Mouse (Mus musculus): ENCODE data around the gene Mettl24. TPM values are rescaled to one million over a fixed set of nuclear protein-coding genes. Genes with fewer than 3 reads are reported as not detected.

Gene Mettl24
- polyA plus RNA-seq, 1 experiment: 0.34 TPM

DNA sequence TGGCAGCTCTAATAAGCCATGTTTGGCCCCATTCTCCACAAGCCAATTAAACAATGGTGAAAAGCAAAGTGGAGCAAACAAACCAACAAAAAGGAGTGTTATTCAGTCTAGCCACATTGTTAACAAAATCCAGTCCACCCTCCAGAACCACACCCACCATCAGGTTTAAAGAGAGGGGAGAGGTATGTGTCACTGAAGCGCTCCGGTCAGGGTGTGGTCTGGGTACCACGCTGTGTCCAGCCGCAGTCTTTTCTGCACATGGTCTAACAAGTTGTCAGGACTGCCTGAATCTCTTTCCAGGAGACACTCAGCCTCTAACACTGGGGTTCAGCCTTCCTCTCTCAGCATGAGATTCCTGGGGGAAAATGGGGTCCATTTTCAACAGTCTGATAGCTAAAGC is 42.7 kb upstream of the Mettl24 start:
- TF ChIP-seq TCF3 (IDR thresholded peaks at IDR 0.05; ENCODE audit: insufficient read length, low read depth): no peak
- TF ChIP-seq POLR2AphosphoS2 (IDR thresholded peaks at IDR 0.05; ENCODE audit: insufficient read length, low read depth): no peak
- TF ChIP-seq TCF12 (IDR thresholded peaks at IDR 0.05; ENCODE audit: insufficient read depth, poor library complexity, severe bottlenecking): no peak
- no peak for TF ChIP-seq USF1 (IDR thresholded peaks at IDR 0.05; ENCODE audit: low read depth)
- no peak for TF ChIP-seq POLR2A (IDR thresholded peaks at IDR 0.05; ENCODE audit: insufficient read length, low read depth)
- no peak for TF ChIP-seq MAX (IDR thresholded peaks at IDR 0.05; ENCODE audit: low read depth)
- no peak for TF ChIP-seq E2F4 (IDR thresholded peaks at IDR 0.05; ENCODE audit: insufficient read depth)
- no peak for TF ChIP-seq MYOD1 (IDR thresholded peaks at IDR 0.05; ENCODE audit: control insufficient read depth in 1 of 3, insufficient read length in 2 of 3, low read depth in 2 of 3)
- TF ChIP-seq REST (IDR thresholded peaks at IDR 0.05; ENCODE audit: insufficient read depth, insufficient read length): no peak
- no peak for TF ChIP-seq CEBPB (IDR thresholded peaks at IDR 0.05; ENCODE audit: insufficient read depth, poor library complexity, severe bottlenecking)
- no peak for TF ChIP-seq SRF (IDR thresholded peaks at IDR 0.05; ENCODE audit: control insufficient read depth, insufficient read length, low read depth)
- no peak for TF ChIP-seq MYOG (IDR thresholded peaks at IDR 0.05; ENCODE audit: control insufficient read depth in 1 of 3, insufficient read depth in 1 of 3, insufficient read length in 2 of 3, low read depth in 2 of 3)
- Histone ChIP-seq H3K27me3 (ENCODE audit: control insufficient read depth, insufficient read depth, insufficient read length) (no peaks in the 10 kb centered on the region), H3K4me3 (no peak overlapping the region), H3K4me2 (ENCODE audit: low read depth) (no peak overlapping the region), H3ac (ENCODE audit: control insufficient read depth, insufficient read length) (no peak overlapping the region), H3K36me3 (ENCODE audit: control insufficient read depth, insufficient read depth) (no peaks in the 10 kb centered on the region), H3K79me2 (ENCODE audit: control insufficient read depth, insufficient read depth) (no peaks in the 10 kb centered on the region)

DNA sequence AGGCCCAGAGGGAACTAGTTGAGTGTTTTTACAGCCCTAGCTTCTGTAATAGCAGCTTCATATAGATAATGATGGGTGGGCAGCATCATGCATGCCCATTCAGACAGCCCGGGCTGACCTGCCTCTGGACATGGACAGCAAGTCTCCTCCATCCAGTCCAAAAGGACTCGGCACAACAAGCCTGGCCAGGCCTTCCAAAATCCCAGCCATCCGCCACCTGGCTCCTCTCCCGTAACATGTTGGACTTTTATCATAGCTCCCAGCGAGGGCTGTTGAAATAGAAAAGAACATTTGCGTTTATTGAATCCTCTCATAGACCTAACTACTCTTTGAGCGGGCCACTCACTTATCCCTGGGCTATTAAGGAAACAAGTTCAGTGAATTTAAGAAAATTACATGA is 41.2 kb upstream of the Mettl24 start:
- no peaks in the 10 kb centered on the region for H3K27me3 ChIP-seq (ENCODE audit: control insufficient read depth, insufficient read depth, insufficient read length)
- no peak for TF ChIP-seq TCF3 (IDR thresholded peaks at IDR 0.05; ENCODE audit: insufficient read length, low read depth)
- no peak for TF ChIP-seq TCF12 (IDR thresholded peaks at IDR 0.05; ENCODE audit: insufficient read depth, poor library complexity, severe bottlenecking)
- no peak for TF ChIP-seq CEBPB (IDR thresholded peaks at IDR 0.05; ENCODE audit: insufficient read depth, poor library complexity, severe bottlenecking)
- TF ChIP-seq USF1 (IDR thresholded peaks at IDR 0.05; ENCODE audit: low read depth): no peak
- no peak for TF ChIP-seq MYOD1 (IDR thresholded peaks at IDR 0.05; ENCODE audit: control insufficient read depth in 1 of 3, insufficient read length in 2 of 3, low read depth in 2 of 3)
- TF ChIP-seq E2F4 (IDR thresholded peaks at IDR 0.05; ENCODE audit: insufficient read depth): no peak
- no peak for TF ChIP-seq POLR2A (IDR thresholded peaks at IDR 0.05; ENCODE audit: insufficient read length, low read depth)
- no peak for TF ChIP-seq POLR2AphosphoS2 (IDR thresholded peaks at IDR 0.05; ENCODE audit: insufficient read length, low read depth)
- no peak for TF ChIP-seq MAX (IDR thresholded peaks at IDR 0.05; ENCODE audit: low read depth)
- TF ChIP-seq REST (IDR thresholded peaks at IDR 0.05; ENCODE audit: insufficient read depth, insufficient read length): no peak
- TF ChIP-seq SRF (IDR thresholded peaks at IDR 0.05; ENCODE audit: control insufficient read depth, insufficient read length, low read depth): no peak
- TF ChIP-seq MYOG (IDR thresholded peaks at IDR 0.05; ENCODE audit: control insufficient read depth in 1 of 3, insufficient read depth in 1 of 3, insufficient read length in 2 of 3, low read depth in 2 of 3): no peak
- no peak overlapping the region for H3ac ChIP-seq (ENCODE audit: control insufficient read depth, insufficient read length)
- H3K79me2 ChIP-seq (ENCODE audit: control insufficient read depth, insufficient read depth): no peaks in the 10 kb centered on the region
- no peaks in the 10 kb centered on the region for H3K36me3 ChIP-seq (ENCODE audit: control insufficient read depth, insufficient read depth)
- H3K4me3 ChIP-seq: no peak overlapping the region
- no peak overlapping the region for H3K4me2 ChIP-seq (ENCODE audit: low read depth)

DNA sequence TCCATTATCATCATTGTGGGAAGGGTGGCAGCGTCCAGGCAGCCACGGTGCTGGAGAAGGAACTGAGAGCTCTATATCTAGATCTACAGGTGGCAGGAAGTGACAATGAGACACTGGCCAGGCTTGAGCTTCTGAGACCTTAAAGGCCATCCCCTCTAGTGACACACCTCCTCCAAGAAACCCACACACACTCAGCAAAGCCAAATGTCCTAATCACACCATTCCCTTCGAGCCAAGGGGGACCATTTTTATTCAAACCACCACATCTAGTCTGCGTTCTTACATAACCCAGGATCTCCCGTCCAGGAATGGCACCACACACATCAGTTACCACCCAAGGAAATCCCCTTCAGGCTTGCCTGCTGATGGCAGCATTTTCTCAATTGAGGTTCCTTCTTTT is 40.0 kb upstream of the Mettl24 start:
- no peaks in the 10 kb centered on the region for H3K36me3 ChIP-seq (ENCODE audit: control insufficient read depth, insufficient read depth)
- H3K79me2 ChIP-seq (ENCODE audit: control insufficient read depth, insufficient read depth): no peaks in the 10 kb centered on the region
- no peak overlapping the region for H3K4me3 ChIP-seq
- H3ac ChIP-seq (ENCODE audit: control insufficient read depth, insufficient read length): no peak overlapping the region
- no peak overlapping the region for H3K4me2 ChIP-seq (ENCODE audit: low read depth)
- H3K27me3 ChIP-seq (ENCODE audit: control insufficient read depth, insufficient read depth, insufficient read length): no peaks in the 10 kb centered on the region
- TF ChIP-seq MYOG (IDR thresholded peaks at IDR 0.05; ENCODE audit: control insufficient read depth in 1 of 3, insufficient read depth in 1 of 3, insufficient read length in 2 of 3, low read depth in 2 of 3) (no peak), CEBPB (IDR thresholded peaks at IDR 0.05; ENCODE audit: insufficient read depth, poor library complexity, severe bottlenecking) (no peak), E2F4 (IDR thresholded peaks at IDR 0.05; ENCODE audit: insufficient read depth) (no peak)

DNA sequence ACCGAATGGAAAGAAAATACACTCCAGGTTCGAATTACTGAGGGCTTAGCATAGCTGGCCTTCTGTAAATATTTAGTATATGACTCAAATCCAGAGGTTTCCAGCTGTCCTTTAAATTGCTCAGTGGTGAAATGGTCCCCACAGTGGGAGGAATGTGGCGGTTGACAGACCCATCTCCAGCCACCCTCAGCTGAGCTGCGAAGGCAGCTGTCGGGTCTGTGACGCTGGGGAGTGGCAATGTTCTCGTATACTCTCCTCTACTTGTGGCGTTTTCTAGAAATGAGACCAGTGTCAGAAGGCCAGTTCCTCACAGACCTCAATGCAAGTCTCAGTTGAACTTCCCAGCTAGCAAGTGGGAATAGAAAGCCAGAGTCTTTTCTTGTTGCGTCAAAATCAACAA is 38.6 kb upstream of the Mettl24 start:
- Histone ChIP-seq H3ac (ENCODE audit: control insufficient read depth, insufficient read length) (no peak overlapping the region), H3K4me2 (ENCODE audit: low read depth) (peak overlapping the region; percentile 63), H3K79me2 (ENCODE audit: control insufficient read depth, insufficient read depth) (no peaks in the 10 kb centered on the region), H3K4me3 (no peak overlapping the region), H3K36me3 (ENCODE audit: control insufficient read depth, insufficient read depth) (no peaks in the 10 kb centered on the region), H3K27me3 (ENCODE audit: control insufficient read depth, insufficient read depth, insufficient read length) (no peaks in the 10 kb centered on the region)
- TF ChIP-seq MYOD1 (IDR thresholded peaks at IDR 0.05; ENCODE audit: control insufficient read depth in 1 of 3, insufficient read length in 2 of 3, low read depth in 2 of 3): peak in 2 of 3 experiments; percentile 85 to 89
- TF ChIP-seq CEBPB (IDR thresholded peaks at IDR 0.05; ENCODE audit: insufficient read depth, poor library complexity, severe bottlenecking): no peak
- TF ChIP-seq TCF3 (IDR thresholded peaks at IDR 0.05; ENCODE audit: insufficient read length, low read depth): peak; percentile 16
- no peak for TF ChIP-seq POLR2AphosphoS2 (IDR thresholded peaks at IDR 0.05; ENCODE audit: insufficient read length, low read depth)
- TF ChIP-seq E2F4 (IDR thresholded peaks at IDR 0.05; ENCODE audit: insufficient read depth): no peak
- TF ChIP-seq MYOG (IDR thresholded peaks at IDR 0.05; ENCODE audit: control insufficient read depth in 1 of 3, insufficient read depth in 1 of 3, insufficient read length in 2 of 3, low read depth in 2 of 3): peak; percentile 23 to 81 (median 42)
- TF ChIP-seq USF1 (IDR thresholded peaks at IDR 0.05; ENCODE audit: low read depth): no peak

DNA sequence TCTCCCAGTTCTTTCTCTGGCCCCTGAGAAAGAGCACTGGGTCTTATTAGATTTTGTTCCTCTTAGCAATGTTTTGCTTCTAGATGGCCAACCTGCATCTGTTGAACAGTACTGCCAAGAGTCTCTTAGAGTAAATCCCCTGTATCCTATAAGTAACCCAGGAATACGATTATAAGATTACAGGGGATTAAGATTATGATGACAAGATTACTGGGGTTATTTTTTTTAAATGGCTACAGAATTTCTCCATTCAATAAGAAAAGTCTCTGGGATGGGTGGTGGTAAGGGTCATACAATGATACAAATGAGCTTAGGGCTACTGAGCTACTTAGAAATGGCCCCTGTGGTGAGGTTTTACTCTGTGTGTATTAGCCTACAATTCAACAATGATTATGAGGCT is 37.7 kb upstream of the Mettl24 start:
- Histone ChIP-seq H3K36me3 (ENCODE audit: control insufficient read depth, insufficient read depth) (no peaks in the 10 kb centered on the region), H3ac (ENCODE audit: control insufficient read depth, insufficient read length) (no peak overlapping the region), H3K4me3 (no peak overlapping the region), H3K79me2 (ENCODE audit: control insufficient read depth, insufficient read depth) (no peaks in the 10 kb centered on the region), H3K27me3 (ENCODE audit: control insufficient read depth, insufficient read depth, insufficient read length) (no peaks in the 10 kb centered on the region), H3K4me2 (ENCODE audit: low read depth) (no peak overlapping the region)
- TF ChIP-seq E2F4 (IDR thresholded peaks at IDR 0.05; ENCODE audit: insufficient read depth) (no peak), SRF (IDR thresholded peaks at IDR 0.05; ENCODE audit: control insufficient read depth, insufficient read length, low read depth) (no peak)

Measured in myocyte (in vitro differentiated cells).